Mouse (Mus musculus) megakaryocyte progenitor cell, adult 5-6 weeks (primary cell): ENCODE results near the gene Wnt2b. TPM values are rescaled to one million over a fixed set of nuclear protein-coding genes. Genes with fewer than 3 reads are reported as not detected.

Source experiments
- ATAC-seq: replicated peaks from 2 replicates; pipeline ENCODE4 v1.8.0; 2016; ENCODE audit warnings: mild to moderate bottlenecking, moderate TSS enrichment, inconsistent platforms; ENCODE audit not compliant: poor library complexity
- total RNA-seq, 2 experiments: library from RNA; stranded (forward) in 1 of 2; stranded (reverse) in 1 of 2; fragments of 157-497, 149-512 nt in 1 of 2; fragments of 200-1000 nt in 1 of 2; gene quantifications; 2 replicates each; pipeline versions ENCODE4 v1.2.3 to v1.2.4; 2015 to 2017

Gene Wnt2b
- total RNA-seq, 2 experiments from 2014 or later, result not detected

DNA sequence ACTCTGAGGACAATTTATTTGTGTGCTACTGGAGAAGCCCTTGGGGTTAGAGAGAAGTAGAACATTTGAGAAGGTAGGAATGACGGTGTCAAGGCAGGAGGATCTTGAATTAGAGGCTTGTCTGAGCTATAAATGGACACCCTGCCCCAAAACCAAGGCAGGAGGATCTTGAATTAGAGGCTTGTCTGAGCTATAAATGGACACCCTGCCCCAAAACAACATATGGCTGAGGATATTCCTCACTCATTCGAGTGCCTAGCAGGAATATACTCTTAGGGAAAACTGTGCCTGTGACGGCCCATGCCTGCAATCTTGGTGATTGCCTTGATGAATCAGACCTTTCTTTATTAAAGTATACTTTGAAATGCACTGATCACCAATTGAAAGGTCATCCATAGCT, 55.7 kb downstream of the Wnt2b start:
- ATAC-seq, result no peak

DNA sequence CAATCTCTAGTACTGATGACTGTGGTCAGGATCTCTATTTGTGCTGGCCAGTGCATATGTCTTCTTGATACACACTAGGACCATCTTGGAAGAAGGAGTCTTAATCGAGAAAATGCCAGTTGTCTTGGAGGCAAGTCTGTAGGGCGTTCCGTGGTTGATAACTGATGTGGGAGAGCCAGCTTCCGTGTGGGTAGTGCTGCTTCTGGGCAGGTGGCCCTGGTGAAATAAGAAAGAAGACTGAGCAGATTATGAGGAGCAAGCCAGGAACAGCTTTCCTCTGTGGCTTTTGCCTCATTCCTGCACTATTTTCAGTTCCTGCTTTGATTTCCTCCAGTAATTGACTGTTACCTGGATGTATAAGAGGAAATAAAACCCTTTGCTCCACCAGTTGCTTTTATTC, 56.3 kb downstream of the Wnt2b start:
- no peak for ATAC-seq

- ATAC-seq, result no peak
Measured at GRCm38 (mm10) chr3:104901154-104901553, 60.6 kb downstream of the Wnt2b start.

DNA sequence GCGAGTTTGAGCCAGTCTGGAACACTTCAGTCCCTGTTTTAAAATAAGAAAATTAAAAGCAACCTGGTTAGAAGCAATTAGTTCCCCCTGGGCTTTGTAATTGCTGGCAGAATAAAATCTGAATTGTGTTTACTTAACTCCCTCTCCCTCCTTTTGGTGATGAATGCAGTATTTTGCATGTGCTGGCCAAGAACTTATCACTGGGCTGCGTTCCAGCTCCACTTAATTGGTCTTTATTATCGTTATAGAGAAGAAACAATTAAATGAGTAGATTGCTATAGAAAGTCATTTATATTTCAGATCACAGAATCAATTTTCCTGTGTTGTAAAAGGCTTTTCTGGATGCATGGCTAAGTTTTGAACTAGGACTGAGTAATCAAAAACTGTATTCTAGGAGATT, 65.6 kb downstream of the Wnt2b start:
- ATAC-seq, result no peak

Other genes starting within 250 kb of the Wnt2b start
- not detected in 2 replicates for gene Ppm1j, start 180.9 kb downstream of the Wnt2b start, total RNA-seq (2015)
- not detected in 2 replicates for gene Ppm1j, start 180.9 kb downstream of the Wnt2b start, total RNA-seq (2017)
- gene Fam19a3, start 180.1 kb downstream of the Wnt2b start, total RNA-seq (2015), result not detected in 2 replicates
- gene Fam19a3, start 180.1 kb downstream of the Wnt2b start, total RNA-seq (2017), result not detected in 2 replicates
- 0.37 TPM in 1 of 2 replicates, not detected in the other for gene Rhoc, start 173.5 kb downstream of the Wnt2b start, total RNA-seq (2015)
- gene Rhoc, start 173.5 kb downstream of the Wnt2b start, total RNA-seq (2017), result not detected in 2 replicates
- gene Mov10, start 143.4 kb downstream of the Wnt2b start, total RNA-seq (2015), result 5.8 and 8.9 TPM in 2 replicates
- 2.0 and 4.4 TPM in 2 replicates for gene Mov10, start 143.4 kb downstream of the Wnt2b start, total RNA-seq (2017)
- gene St7l, start 97.9 kb downstream of the Wnt2b start, total RNA-seq (2015), result 22.8 and 34.5 TPM in 2 replicates
- 28.3 and 30.7 TPM in 2 replicates for gene St7l, start 97.9 kb downstream of the Wnt2b start, total RNA-seq (2017)
- gene Capza1, start 97.4 kb downstream of the Wnt2b start, total RNA-seq (2015), result 273 and 301 TPM in 2 replicates
- gene Capza1, start 97.4 kb downstream of the Wnt2b start, total RNA-seq (2017), result 270 and 294 TPM in 2 replicates
- gene Cttnbp2nl, start 91.2 kb upstream of the Wnt2b start, total RNA-seq (2015), result 0.17 and 0.39 TPM in 2 replicates
- gene Cttnbp2nl, start 91.2 kb upstream of the Wnt2b start, total RNA-seq (2017), result 0.07 TPM in 1 of 2 replicates, not detected in the other
- gene 4930564D02Rik, start 104.9 kb upstream of the Wnt2b start, total RNA-seq (2015), result not detected in 2 replicates
- gene 4930564D02Rik, start 104.9 kb upstream of the Wnt2b start, total RNA-seq (2017), result not detected in 2 replicates